Mouse (Mus musculus) gastrocnemius, postnatal 4 days (tissue): ENCODE measurements around the gene Otulin. TPM values are rescaled to one million over a fixed set of nuclear protein-coding genes. Genes with fewer than 3 reads are reported as not detected.
A peak's percentile ranks its signal among the peaks of the same experiment; 100 is the strongest.

ENCODE experiments used
- DNase-seq, 2 experiments: peaks; one replicate each; pipeline ENCODE4 v3.0.0; 2021 to 2022; ENCODE audit warnings: low spot score in 2 of 2, mixed read lengths in 2 of 2
- total RNA-seq, 2 experiments: library from RNA; stranded (reverse); gene quantifications; 2 replicates each; pipeline ENCODE4 v1.2.3; 2021

The Otulin gene
- total RNA-seq, 2 experiments from 2014 or later: 23.8 to 28.1 TPM

- peak in 1 of 2 experiments; percentile 57 for DNase-seq
Observed at GRCm38 (mm10) chr15:27583042-27583441, 47.5 kb downstream of the Otulin start.

- DNase-seq: no peak
Observed at GRCm38 (mm10) chr15:27582428-27582827, 48.1 kb downstream of the Otulin start.

- no peak for DNase-seq
Observed at GRCm38 (mm10) chr15:27581640-27582039, 48.9 kb downstream of the Otulin start.

GRCm38 (mm10) chr15:27580771-27581170, 49.7 kb downstream of the Otulin start:
- no peak for DNase-seq

GRCm38 (mm10) chr15:27579853-27580252, 50.6 kb downstream of the Otulin start:
- DNase-seq: no peak

- no peak for DNase-seq
Observed at GRCm38 (mm10) chr15:27578918-27579317, 51.6 kb downstream of the Otulin start.

- no peak for DNase-seq
Observed at GRCm38 (mm10) chr15:27577915-27578780, 52.3 kb downstream of the Otulin start.

- DNase-seq: no peak
Observed at GRCm38 (mm10) chr15:27576886-27577285, 53.6 kb downstream of the Otulin start.

GRCm38 (mm10) chr15:27575932-27576331, 54.6 kb downstream of the Otulin start:
- no peak for DNase-seq

- DNase-seq: no peak
Observed at GRCm38 (mm10) chr15:27574992-27575781, 55.3 kb downstream of the Otulin start.

- no peak for DNase-seq
Observed at GRCm38 (mm10) chr15:27571179-27571578, 59.3 kb downstream of the Otulin start.

GRCm38 (mm10) chr15:27570385-27570784, 60.1 kb downstream of the Otulin start:
- DNase-seq: no peak

GRCm38 (mm10) chr15:27569924-27570323, 60.6 kb downstream of the Otulin start:
- DNase-seq: no peak

GRCm38 (mm10) chr15:27568371-27568770, 62.1 kb downstream of the Otulin start:
- no peak for DNase-seq

GRCm38 (mm10) chr15:27567356-27567755, 63.1 kb downstream of the Otulin start:
- DNase-seq: no peak

GRCm38 (mm10) chr15:27565626-27566185, 64.8 kb downstream of the Otulin start:
- DNase-seq: no peak

GRCm38 (mm10) chr15:27564106-27565100, 66.1 kb downstream of the Otulin start:
- DNase-seq: no peak

- DNase-seq: no peak
Observed at GRCm38 (mm10) chr15:27560315-27560714, 70.2 kb downstream of the Otulin start.

GRCm38 (mm10) chr15:27558456-27559147, 71.9 kb downstream of the Otulin start:
- no peak for DNase-seq

GRCm38 (mm10) chr15:27553554-27553953, 76.9 kb downstream of the Otulin start:
- DNase-seq: no peak
